Mouse (Mus musculus): ENCODE data around the gene Bcat2. TPM values are rescaled to one million over a fixed set of nuclear protein-coding genes. Genes with fewer than 3 reads are reported as not detected.

The Bcat2 gene
- polyA plus RNA-seq, 1 experiment from 2014 or later: 24.7 TPM

DNA sequence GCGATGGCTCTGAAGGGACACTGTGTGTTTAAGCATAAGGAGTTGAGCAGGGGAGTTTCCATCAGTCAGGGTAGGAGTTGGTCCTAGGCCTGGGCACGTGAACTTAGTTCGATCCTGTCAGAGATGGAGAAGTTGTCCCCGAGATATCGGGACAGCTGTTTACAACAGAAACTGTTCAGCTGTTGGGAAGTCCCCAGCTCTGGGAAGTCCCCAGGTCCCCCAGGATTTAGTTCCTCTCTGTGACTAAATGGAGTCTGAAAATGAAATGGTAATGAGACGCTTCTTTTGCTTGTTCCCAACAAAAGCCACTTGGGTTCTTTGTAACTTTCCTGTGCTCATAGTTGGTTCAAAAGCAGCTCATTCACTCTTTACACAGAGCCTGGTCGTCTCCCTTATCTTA, 21.9 kb downstream of the Bcat2 start:
- no peak for ATAC-seq (ENCODE audit: low FRiP score)
- no peak for DNase-seq (ENCODE audit: low spot score, missing footprints)
- H3K4me2 ChIP-seq: no peak overlapping the region
- no peak overlapping the region for H3K9ac ChIP-seq (ENCODE audit: low read length)
- H3K36me3 ChIP-seq (ENCODE audit: control insufficient read depth, insufficient read depth, low read length): no peaks in the 10 kb centered on the region
- WGBS: 80% methylated on average over 7 of the region's 7 CpGs
- no peak overlapping the region for H3K27ac ChIP-seq (ENCODE audit: low read depth, low read length)
- H3K4me1 ChIP-seq (ENCODE audit: control insufficient read depth, insufficient read depth, low read length): peaks cover 2% of the 10 kb centered on the region; the same call in 1 of the 2 replicates
- no peaks in the 10 kb centered on the region for H3K27me3 ChIP-seq (ENCODE audit: control insufficient read depth, insufficient read depth, low read length)
- no peaks in the 10 kb centered on the region for H3K9me3 ChIP-seq (ENCODE audit: control insufficient read depth, low read length)
- no peak overlapping the region for H3K4me3 ChIP-seq (ENCODE audit: low read depth, low read length)

DNA sequence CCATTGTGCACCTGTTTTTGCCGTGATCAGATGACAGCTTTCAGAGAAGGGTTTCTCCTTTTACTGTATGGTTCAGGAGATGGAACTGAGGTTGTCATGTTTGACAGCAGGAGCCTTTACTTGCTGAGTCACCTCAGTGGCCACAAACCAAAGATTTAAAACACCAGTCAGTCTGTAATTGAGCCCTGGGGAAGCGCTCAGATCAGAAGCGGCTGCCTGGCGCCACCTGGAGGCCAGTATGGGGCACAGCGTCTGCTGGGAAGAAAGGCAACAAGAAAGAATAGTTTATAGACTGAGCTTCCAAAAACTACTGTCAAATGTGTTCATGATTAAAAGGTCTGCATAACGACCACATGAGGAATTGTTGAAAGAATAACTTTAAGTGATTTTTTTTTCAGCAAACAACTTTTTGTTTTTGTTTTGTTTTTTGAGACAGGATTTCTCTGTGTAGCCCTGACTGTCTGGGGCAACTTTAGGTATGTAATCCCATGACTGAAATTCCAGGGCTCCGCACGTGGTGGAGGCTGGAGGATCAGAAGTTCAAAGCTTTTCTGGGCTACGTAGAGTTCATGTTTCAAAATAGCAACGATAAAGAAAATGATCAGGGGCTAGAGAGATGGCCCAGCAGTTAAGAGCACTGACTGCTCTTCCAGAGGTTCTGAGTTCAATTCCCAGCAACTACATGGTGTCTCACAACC, 23.3 kb downstream of the Bcat2 start:
- Histone ChIP-seq H3K4me1 (ENCODE audit: control insufficient read depth, insufficient read depth, low read length) (peaks cover 2% of the 10 kb centered on the region; the same call in 1 of the 2 replicates), H3K36me3 (ENCODE audit: control insufficient read depth, insufficient read depth, low read length) (no peaks in the 10 kb centered on the region), H3K27me3 (ENCODE audit: control insufficient read depth, insufficient read depth, low read length) (no peaks in the 10 kb centered on the region), H3K27ac (ENCODE audit: low read depth, low read length) (no peak overlapping the region), H3K4me3 (ENCODE audit: low read depth, low read length) (no peak overlapping the region), H3K9ac (ENCODE audit: low read length) (no peak overlapping the region), H3K9me3 (ENCODE audit: control insufficient read depth, low read length) (no peaks in the 10 kb centered on the region), H3K4me2 (no peak overlapping the region)
- no peak for ATAC-seq (ENCODE audit: low FRiP score)
- WGBS: 26% methylated on average over 10 of the region's 10 CpGs
- DNase-seq (ENCODE audit: low spot score, missing footprints): peak; percentile 93

DNA sequence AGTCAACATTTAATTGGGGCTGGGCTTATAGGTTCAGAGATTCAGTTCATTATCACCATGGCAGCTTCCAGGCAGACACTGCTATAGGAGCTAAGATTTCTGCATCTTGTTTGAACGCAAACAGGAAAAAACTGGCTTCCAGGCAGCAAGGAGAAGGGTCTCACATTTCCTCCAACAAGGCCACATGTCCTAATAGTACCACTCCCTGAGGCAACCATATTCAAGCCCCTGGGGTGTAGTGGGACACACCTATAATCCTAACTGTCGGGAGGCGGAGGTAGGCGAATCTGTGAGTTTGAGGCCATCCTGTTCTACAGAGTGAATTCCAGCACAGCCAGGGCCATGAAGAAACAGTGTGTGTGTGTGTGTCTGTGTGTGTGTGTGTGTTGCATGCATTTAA, 25.2 kb downstream of the Bcat2 start:
- no peak for ATAC-seq (ENCODE audit: low FRiP score)
- H3K36me3 ChIP-seq (ENCODE audit: control insufficient read depth, insufficient read depth, low read length): no peaks in the 10 kb centered on the region
- 80% methylated on average over 4 of the region's 4 CpGs for WGBS

DNA sequence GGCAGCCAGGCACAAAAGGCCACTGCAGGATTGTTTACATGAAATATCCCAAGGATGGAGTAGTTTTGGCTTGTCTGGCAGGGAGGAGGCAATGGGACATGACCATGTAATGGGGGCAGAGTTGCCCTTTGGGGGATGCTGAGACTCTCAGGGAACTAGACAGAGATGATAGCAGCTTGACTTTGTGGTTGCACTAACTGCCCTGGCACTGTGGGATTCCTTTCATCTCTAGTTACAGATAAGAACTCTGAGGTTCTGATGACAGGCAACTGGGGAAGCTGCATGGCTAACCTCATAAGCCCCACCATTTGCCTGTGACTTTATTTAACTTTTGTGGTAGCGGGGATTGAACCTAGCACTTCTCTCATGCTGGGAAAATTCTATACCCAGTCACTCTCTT, 26.2 kb downstream of the Bcat2 start:
- no peak overlapping the region for H3K4me2 ChIP-seq
- H3K27me3 ChIP-seq (ENCODE audit: control insufficient read depth, insufficient read depth, low read length): no peaks in the 10 kb centered on the region
- no peak overlapping the region for H3K9ac ChIP-seq (ENCODE audit: low read length)
- DNase-seq (ENCODE audit: low spot score, missing footprints): no peak
- ATAC-seq (ENCODE audit: low FRiP score): no peak
- H3K4me3 ChIP-seq (ENCODE audit: low read depth, low read length): no peak overlapping the region
- no peaks in the 10 kb centered on the region for H3K36me3 ChIP-seq (ENCODE audit: control insufficient read depth, insufficient read depth, low read length)
- H3K9me3 ChIP-seq (ENCODE audit: control insufficient read depth, low read length): no peaks in the 10 kb centered on the region
- H3K4me1 ChIP-seq (ENCODE audit: control insufficient read depth, insufficient read depth, low read length): no peaks in the 10 kb centered on the region
- 75% methylated on average over 1 of the region's 1 CpGs for WGBS
- no peak overlapping the region for H3K27ac ChIP-seq (ENCODE audit: low read depth, low read length)

More for the DNA sequence above, 25.2 kb downstream of the Bcat2 start:
- H3K4me1 ChIP-seq (ENCODE audit: control insufficient read depth, insufficient read depth, low read length): no peaks in the 10 kb centered on the region
- H3K4me2 ChIP-seq: no peak overlapping the region
- no peak overlapping the region for H3K4me3 ChIP-seq (ENCODE audit: low read depth, low read length)
- DNase-seq (ENCODE audit: low spot score, missing footprints): no peak
- no peaks in the 10 kb centered on the region for H3K27me3 ChIP-seq (ENCODE audit: control insufficient read depth, insufficient read depth, low read length)
- H3K9me3 ChIP-seq (ENCODE audit: control insufficient read depth, low read length): no peaks in the 10 kb centered on the region
- no peak overlapping the region for H3K9ac ChIP-seq (ENCODE audit: low read length)
- H3K27ac ChIP-seq (ENCODE audit: low read depth, low read length): no peak overlapping the region

DNA sequence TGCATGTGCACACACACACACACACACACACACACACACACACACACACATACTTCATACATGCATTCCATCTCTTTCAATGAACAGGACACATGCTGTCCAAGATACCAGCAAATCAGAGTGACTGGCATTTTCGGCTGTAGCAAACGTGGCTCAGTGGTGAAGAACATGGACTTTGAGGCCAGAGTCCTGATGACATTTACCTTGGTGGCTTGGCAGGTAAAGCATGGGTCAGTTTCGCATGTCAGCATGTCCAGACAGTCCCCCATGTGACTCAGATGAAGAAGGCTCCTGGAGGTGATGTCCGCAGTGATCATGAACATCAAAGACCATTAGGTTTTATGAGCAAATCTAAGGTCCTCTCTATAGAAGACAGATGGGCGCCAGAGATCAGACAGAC, 27.1 kb downstream of the Bcat2 start:
- H3K27me3 ChIP-seq (ENCODE audit: control insufficient read depth, insufficient read depth, low read length): no peaks in the 10 kb centered on the region
- no peaks in the 10 kb centered on the region for H3K4me1 ChIP-seq (ENCODE audit: control insufficient read depth, insufficient read depth, low read length)
- H3K4me3 ChIP-seq (ENCODE audit: low read depth, low read length): no peak overlapping the region
- no peak overlapping the region for H3K27ac ChIP-seq (ENCODE audit: low read depth, low read length)
- 89% methylated on average over 5 of the region's 5 CpGs for WGBS
- H3K9ac ChIP-seq (ENCODE audit: low read length): no peak overlapping the region
- H3K36me3 ChIP-seq (ENCODE audit: control insufficient read depth, insufficient read depth, low read length): no peaks in the 10 kb centered on the region
- no peak for DNase-seq (ENCODE audit: low spot score, missing footprints)
- no peak overlapping the region for H3K4me2 ChIP-seq
- H3K9me3 ChIP-seq (ENCODE audit: control insufficient read depth, low read length): no peaks in the 10 kb centered on the region
- ATAC-seq (ENCODE audit: low FRiP score): no peak

DNA sequence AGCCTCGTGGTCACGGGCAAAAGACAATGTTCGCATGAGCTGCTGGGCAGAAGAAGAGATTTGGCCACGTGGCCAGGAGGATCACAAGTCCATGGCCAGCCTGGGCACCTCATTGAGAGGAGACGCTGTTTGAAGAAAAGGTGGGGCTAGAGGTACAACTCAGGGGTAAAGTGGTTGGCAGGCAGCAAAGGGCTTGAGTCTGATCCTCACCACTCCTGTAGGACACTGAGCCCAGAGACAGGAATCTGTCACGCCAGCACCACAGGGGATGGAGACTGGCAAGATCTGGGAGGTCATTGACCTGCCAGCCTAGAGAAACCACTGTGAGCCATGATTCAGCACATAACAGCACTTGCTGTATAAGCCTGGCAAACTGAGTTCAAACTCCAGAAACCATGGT, 27.6 kb downstream of the Bcat2 start:
- Histone ChIP-seq H3K4me1 (ENCODE audit: control insufficient read depth, insufficient read depth, low read length) (no peaks in the 10 kb centered on the region), H3K9ac (ENCODE audit: low read length) (no peak overlapping the region), H3K4me3 (ENCODE audit: low read depth, low read length) (no peak overlapping the region), H3K27me3 (ENCODE audit: control insufficient read depth, insufficient read depth, low read length) (no peaks in the 10 kb centered on the region), H3K4me2 (no peak overlapping the region), H3K27ac (ENCODE audit: low read depth, low read length) (no peak overlapping the region), H3K36me3 (ENCODE audit: control insufficient read depth, insufficient read depth, low read length) (no peaks in the 10 kb centered on the region), H3K9me3 (ENCODE audit: control insufficient read depth, low read length) (no peaks in the 10 kb centered on the region)
- WGBS: 92% methylated on average over 6 of the region's 6 CpGs
- no peak for DNase-seq (ENCODE audit: low spot score, missing footprints)
- ATAC-seq (ENCODE audit: low FRiP score): no peak

DNA sequence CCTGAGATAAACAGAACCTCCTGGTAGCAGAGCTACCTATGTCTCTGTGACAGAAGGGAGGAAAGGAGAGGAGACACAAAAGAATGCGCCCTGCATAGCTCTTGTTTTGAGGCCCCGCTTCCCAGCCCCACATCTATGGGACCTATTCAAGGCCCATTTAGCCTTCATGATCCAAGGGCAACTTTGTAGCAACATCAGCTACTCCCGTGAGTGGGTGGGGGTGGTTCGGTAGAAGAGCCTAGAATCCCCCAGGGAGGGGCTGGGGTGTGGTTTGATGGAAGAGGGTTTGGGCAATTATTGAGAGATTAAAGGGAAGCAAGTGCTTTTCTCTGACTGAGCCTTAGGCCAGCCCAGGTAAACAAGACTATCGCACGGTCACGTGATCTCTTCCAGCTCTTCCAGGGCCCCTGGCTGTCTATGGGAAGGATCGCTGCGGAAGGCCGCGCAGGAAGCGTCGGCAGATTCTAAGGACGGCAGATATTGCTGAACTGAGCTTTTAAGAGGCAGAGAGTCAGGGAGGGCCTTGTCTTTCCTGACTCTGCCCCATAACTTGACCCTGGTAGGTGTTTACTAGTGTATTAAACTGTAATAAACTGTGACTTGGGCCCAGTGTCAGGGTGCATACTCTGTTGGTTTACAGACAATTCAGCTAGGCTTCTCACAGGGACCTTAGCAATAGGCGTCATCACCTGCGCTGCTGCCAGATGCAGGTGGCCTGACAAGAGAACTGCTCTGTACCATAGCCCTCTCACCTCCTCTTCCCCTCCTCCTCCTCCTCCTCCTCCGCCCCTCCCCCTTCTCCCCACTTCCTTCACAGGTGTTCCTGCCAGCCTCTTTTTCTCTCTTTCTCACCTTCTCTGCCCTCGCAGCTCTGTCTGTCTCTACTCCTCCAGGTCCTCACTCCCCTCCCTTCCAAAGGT, 29.3 kb downstream of the Bcat2 start:
- 55% methylated on average over 18 of the region's 18 CpGs for WGBS
- Histone ChIP-seq H3K4me2 (no peak overlapping the region), H3K36me3 (ENCODE audit: control insufficient read depth, insufficient read depth, low read length) (no peaks in the 10 kb centered on the region), H3K27ac (ENCODE audit: low read depth, low read length) (no peak overlapping the region), H3K4me1 (ENCODE audit: control insufficient read depth, insufficient read depth, low read length) (no peaks in the 10 kb centered on the region), H3K4me3 (ENCODE audit: low read depth, low read length) (no peak overlapping the region), H3K9ac (ENCODE audit: low read length) (no peak overlapping the region), H3K9me3 (ENCODE audit: control insufficient read depth, low read length) (no peaks in the 10 kb centered on the region), H3K27me3 (ENCODE audit: control insufficient read depth, insufficient read depth, low read length) (no peaks in the 10 kb centered on the region)
- no peak for DNase-seq (ENCODE audit: low spot score, missing footprints)
- ATAC-seq (ENCODE audit: low FRiP score): no peak

DNA sequence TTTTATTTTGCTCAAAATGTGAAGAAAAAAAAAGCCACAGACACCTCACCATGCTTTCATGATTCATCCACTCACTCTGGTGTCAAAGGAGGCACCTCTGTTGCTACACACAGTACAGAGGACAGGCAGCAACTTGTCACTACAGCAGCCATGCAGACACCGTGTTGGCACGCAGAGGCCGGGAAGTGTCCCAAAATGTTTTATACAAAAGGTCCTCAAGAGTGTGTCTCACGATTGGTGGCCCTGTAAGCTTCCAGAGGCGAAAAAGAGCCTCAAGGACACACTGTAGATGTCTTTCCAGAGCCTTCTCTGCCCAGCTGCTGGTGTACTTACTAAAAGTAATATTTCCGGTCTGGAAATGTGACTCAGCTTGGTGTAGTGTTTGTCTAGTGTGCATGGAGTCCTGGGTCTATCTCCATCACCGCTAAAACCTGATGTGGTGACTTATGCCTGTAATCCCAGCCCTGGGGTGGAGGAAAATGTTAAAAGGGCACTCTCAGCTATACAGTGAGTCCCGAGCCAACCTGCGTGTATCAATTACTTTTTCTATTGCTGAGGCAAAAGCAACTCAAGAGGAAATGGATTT, 35.8 kb downstream of the Bcat2 start:
- WGBS: 84% methylated on average over 9 of the region's 9 CpGs
- H3K9me3 ChIP-seq (ENCODE audit: control insufficient read depth, low read length): no peaks in the 10 kb centered on the region
- no peaks in the 10 kb centered on the region for H3K4me1 ChIP-seq (ENCODE audit: control insufficient read depth, insufficient read depth, low read length)
- H3K9ac ChIP-seq (ENCODE audit: low read length): no peak overlapping the region
- no peak overlapping the region for H3K4me2 ChIP-seq
- H3K4me3 ChIP-seq (ENCODE audit: low read depth, low read length): no peak overlapping the region
- no peaks in the 10 kb centered on the region for H3K27me3 ChIP-seq (ENCODE audit: control insufficient read depth, insufficient read depth, low read length)
- ATAC-seq (ENCODE audit: low FRiP score) (no peak), DNase-seq (ENCODE audit: low spot score, missing footprints) (no peak)
- H3K27ac ChIP-seq (ENCODE audit: low read depth, low read length): no peak overlapping the region
- H3K36me3 ChIP-seq (ENCODE audit: control insufficient read depth, insufficient read depth, low read length): no peaks in the 10 kb centered on the region

DNA sequence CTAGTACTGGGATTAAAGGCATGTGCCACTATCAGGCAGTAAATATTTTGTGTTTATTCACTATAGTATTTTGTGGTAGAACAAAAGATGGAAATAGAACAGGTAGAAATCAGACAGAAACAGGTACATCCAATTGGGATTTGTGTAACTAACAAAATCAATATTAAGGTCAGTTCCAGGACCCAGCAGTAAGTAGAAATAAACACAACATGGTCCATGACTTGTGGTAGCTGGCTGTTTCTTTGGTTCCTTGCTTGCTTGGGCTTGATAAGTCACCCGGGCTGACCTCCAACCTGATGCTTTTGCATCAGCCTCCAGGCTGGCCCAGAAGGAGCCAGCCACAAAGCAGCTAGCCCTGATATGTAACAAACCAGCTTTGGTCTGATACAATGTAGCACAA, 39.6 kb downstream of the Bcat2 start:
- ATAC-seq (ENCODE audit: low FRiP score) (no peak), DNase-seq (ENCODE audit: low spot score, missing footprints) (no peak)
- no peak overlapping the region for H3K4me3 ChIP-seq (ENCODE audit: low read depth, low read length)
- no peaks in the 10 kb centered on the region for H3K9me3 ChIP-seq (ENCODE audit: control insufficient read depth, low read length)
- WGBS: 68% methylated on average over 1 of the region's 1 CpGs
- H3K36me3 ChIP-seq (ENCODE audit: control insufficient read depth, insufficient read depth, low read length): no peaks in the 10 kb centered on the region
- H3K27me3 ChIP-seq (ENCODE audit: control insufficient read depth, insufficient read depth, low read length): no peaks in the 10 kb centered on the region
- no peak overlapping the region for H3K27ac ChIP-seq (ENCODE audit: low read depth, low read length)
- H3K9ac ChIP-seq (ENCODE audit: low read length): no peak overlapping the region
- H3K4me2 ChIP-seq: no peak overlapping the region
- no peaks in the 10 kb centered on the region for H3K4me1 ChIP-seq (ENCODE audit: control insufficient read depth, insufficient read depth, low read length)
